Mouse (Mus musculus) mouse trophoblast stem cell (cell line): ENCODE results near the gene BC030500.

ENCODE experiments used
- in situ Hi-C, 2 experiments: fragments of 300-500 bp; cut with MseI, MboI; formaldehyde crosslinking; loops; 2 replicates in 1 of 2; 3 replicates in 1 of 2; pipeline ENCODE4 v1.15.1; 2025

BC030500 gene

DNA sequence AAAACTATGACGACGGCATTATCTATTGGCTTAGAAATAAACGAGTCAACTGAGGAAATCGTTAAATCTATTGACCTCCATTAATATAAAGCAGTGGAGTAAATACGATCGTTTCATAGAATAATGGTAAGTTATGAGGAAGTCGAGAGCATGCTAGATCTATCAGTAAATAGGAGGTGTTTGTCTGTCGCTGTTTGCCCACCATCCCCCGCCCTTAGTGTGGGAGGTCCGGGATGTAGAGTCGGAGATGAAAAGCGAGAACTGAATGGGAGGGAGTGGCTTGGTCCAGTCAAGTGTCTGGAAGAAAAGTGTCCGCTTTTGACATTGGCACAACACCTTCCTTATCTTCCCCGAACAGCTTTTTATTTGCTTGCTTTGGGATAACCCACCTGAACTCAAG is at the start of gene BC030500:
BC030500 (plus strand) TSS at position 79 of the 400 bp plus-strand sequence.
- in situ Hi-C loops = no loop called here

- in situ Hi-C loops = loop anchor here in 1 of 2 experiments (25.0 kb wide), 1 partner anchor 1576 kb away; no protein-coding TSS in a partner anchor
Measured at GRCm38 (mm10) chr8:58886405-58886804, 25.1 kb upstream of the BC030500 start.

- in situ Hi-C loops = loop anchor here in 1 of 2 experiments (25.0 kb wide), 1 partner anchor 1572 kb away; no protein-coding TSS in a partner anchor
Measured at GRCm38 (mm10) chr8:58890591-58890990, 21.0 kb upstream of the BC030500 start.

GRCm38 (mm10) chr8:58895960-58896359 is 15.6 kb upstream of the BC030500 start:
- in situ Hi-C loops = loop anchor here in 1 of 2 experiments (25.0 kb wide), 1 partner anchor 1566 kb away; no protein-coding TSS in a partner anchor

GRCm38 (mm10) chr8:58904465-58904864 is 7.1 kb upstream of the BC030500 start:
- in situ Hi-C loops = no loop called here

DNA sequence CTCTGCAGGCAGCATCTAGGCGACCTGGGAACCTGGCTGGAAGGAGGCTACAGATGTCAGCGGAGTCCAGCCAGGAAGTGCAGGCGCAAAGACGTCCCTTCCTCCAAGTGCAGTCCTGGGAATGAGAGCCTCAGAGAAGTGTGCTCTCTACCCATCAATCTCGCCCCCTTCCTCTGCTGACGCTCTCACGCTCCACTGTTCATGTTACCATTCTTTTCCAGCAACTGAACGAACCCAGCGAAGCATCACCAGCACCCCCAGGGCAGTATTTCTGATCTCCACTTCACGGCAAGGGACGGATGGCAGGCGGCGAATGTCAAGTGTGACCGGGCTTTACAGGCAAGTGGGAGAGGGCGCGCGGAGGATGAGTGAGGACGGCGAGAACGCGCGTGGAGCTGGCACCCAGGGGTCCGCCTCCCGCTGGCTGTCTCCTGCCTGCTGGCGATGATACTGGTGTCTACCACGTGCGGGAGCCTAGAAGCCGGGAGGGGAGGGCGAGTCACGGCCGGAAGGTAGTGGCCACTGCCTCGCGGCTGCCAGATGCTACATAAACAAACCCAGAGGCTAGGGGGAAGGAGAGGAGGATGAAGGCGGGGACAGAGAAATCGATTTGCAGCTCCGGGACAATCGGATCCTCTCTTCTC is 763 bp downstream of the BC030500 start, which contains the start of gene Galntl6:
Galntl6 (minus strand) TSS at position 445 of the 644 bp plus-strand sequence.
- in situ Hi-C loops = no loop called here

- in situ Hi-C loops = no loop called here
Measured at GRCm38 (mm10) chr8:58912840-58913639, 1.5 kb downstream of the BC030500 start.

DNA sequence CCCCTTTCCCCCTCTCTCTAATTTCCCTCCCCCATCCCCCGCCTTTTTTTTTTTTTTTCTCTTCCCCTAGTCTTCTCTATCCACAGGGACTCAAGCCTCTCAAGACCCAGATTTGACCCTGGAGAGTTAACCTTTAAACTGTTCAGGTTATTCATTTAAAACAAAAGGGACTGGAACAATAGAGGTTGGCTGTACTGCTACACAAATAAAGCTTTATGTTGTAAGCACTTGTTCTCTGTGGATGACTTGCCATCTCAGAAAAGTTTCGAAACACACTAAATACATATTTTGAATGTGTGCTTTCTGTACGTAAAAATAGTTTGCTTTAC is 2.0 kb downstream of the BC030500 start:
- in situ Hi-C loops = no loop called here

DNA sequence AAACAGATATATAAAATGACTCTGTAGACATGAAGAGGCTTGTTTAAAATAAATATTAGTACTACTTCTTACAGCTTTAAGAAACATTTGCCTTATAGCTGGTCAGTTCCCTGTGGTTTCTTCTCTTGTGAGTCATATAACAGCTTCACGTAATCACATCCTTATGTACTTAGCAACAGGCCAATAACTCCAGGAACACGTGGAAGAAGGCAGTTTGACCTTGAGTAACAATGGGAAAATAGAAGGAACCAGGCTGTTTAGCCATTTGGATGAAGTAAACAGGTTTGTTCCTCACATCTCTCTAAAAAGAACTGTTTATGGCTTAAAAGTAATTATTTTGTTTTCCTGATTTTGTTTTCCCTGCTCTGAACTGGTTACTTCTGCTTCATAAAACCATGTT is 3.6 kb downstream of the BC030500 start:
- in situ Hi-C loops = no loop called here

- in situ Hi-C loops = no loop called here
Measured at GRCm38 (mm10) chr8:58931066-58931465, 19.5 kb downstream of the BC030500 start.

GRCm38 (mm10) chr8:58943773-58944172 is 32.2 kb downstream of the BC030500 start:
- in situ Hi-C loops = no loop called here

- in situ Hi-C loops = no loop called here
Measured at GRCm38 (mm10) chr8:58957195-58957739, 45.7 kb downstream of the BC030500 start.
